18 mouse cellular contexts compared by ENCODE assay signal in the genomic region with DNA sequence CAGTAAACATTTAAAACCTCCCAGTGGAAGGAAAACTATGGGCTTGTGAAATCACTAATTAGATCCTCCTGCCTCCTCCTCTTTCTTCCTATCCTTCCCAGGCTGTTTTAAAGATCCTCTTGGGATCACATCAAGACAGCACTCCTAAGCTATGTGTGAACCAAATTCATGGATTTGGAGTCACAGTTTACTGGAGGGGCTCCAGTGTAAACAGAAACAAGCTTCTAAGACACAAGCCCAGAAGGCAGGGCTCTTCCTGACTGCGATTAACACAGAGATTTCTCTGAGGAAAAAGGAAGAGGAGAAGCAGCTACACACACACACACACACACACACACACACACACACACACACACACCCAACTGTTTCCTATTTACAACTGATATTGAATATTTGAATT.
DNase-seq lines count a peak whose midpoint lies in the region; ATAC-seq and TF ChIP-seq lines count a peak whose summit lies in the region.
"Had no signal": no experiment of that assay in that cellular context is flagged by ENCODE, and none has a peak within 500 bp of the region (broad histone marks: within the 10 kb centered on the region; RNA-seq: fewer than 3 reads in every experiment).

No protein-coding gene starts in this region.

- no peak for TF ChIP-seq POLR2A in brain, embryonic 14.5 days (IDR thresholded peaks at IDR 0.05; ENCODE audit: borderline replicate concordance, extremely low read depth, insufficient read depth, insufficient read length, poor library complexity, severe bottlenecking)

- no peak overlapping the region for H3K9ac ChIP-seq in hindbrain, embryonic 15.5 days
- no peak overlapping the region for H3K9ac ChIP-seq in hindbrain, embryonic 13.5 days
- H3K9ac ChIP-seq in lung, embryonic 15.5 days, result no peak overlapping the region
- no peak overlapping the region for H3K9ac ChIP-seq in forebrain, postnatal 0 days
- H3K9ac ChIP-seq: limb, embryonic 15.5 days had no signal

- no peak for ATAC-seq in hindbrain, embryonic 15.5 days (ENCODE audit: low FRiP score, low read depth)
- ATAC-seq in hindbrain, embryonic 13.5 days (ENCODE audit: low FRiP score), result no peak
- ATAC-seq in lung, embryonic 15.5 days (ENCODE audit: borderline replicate concordance, extremely low read depth, low FRiP score, low TSS enrichment), result peak; percentile 55; the same call in 1 of the 2 replicates
- ATAC-seq in forebrain, postnatal 0 days, result peak; percentile 48; the same call in 1 of the 2 replicates
- ATAC-seq: activated CD4-positive, CD25-positive, alpha-beta regulatory T cell, adult 4 months; Patski had no signal

- 36% methylated on average over 1 of the region's 1 CpGs for WGBS in hindbrain, embryonic 15.5 days
- 38% methylated on average over 1 of the region's 1 CpGs for WGBS in hindbrain, embryonic 13.5 days
- WGBS in lung, embryonic 15.5 days, result 19% methylated on average over 1 of the region's 1 CpGs
- WGBS in forebrain, postnatal 0 days, result 33% methylated on average over 1 of the region's 1 CpGs

- no peaks in the 10 kb centered on the region for H3K9me3 ChIP-seq in hindbrain, embryonic 15.5 days
- no peaks in the 10 kb centered on the region for H3K9me3 ChIP-seq in hindbrain, embryonic 13.5 days
- no peaks in the 10 kb centered on the region for H3K9me3 ChIP-seq in lung, embryonic 15.5 days
- no peaks in the 10 kb centered on the region for H3K9me3 ChIP-seq in forebrain, postnatal 0 days (ENCODE audit: low read length)
- H3K9me3 ChIP-seq: limb, embryonic 15.5 days had no signal

- H3K4me2 ChIP-seq in hindbrain, embryonic 15.5 days, result no peak overlapping the region
- H3K4me2 ChIP-seq in hindbrain, embryonic 13.5 days, result no peak overlapping the region
- H3K4me2 ChIP-seq in lung, embryonic 15.5 days, result no peak overlapping the region
- H3K4me2 ChIP-seq in forebrain, postnatal 0 days (ENCODE audit: low read depth), result no peak overlapping the region
- H3K4me2 ChIP-seq: heart, embryonic 11.5 days; limb, embryonic 15.5 days had no signal

- peak overlapping the region; percentile 22 for H3K27ac ChIP-seq in hindbrain, embryonic 15.5 days (replicated peaks)
- H3K27ac ChIP-seq in hindbrain, embryonic 13.5 days, result no peak overlapping the region
- H3K27ac ChIP-seq in lung, embryonic 15.5 days, result no peak overlapping the region
- H3K27ac ChIP-seq in forebrain, postnatal 0 days (ENCODE audit: low read depth, low read length), result no peak overlapping the region
- H3K27ac ChIP-seq: limb, embryonic 15.5 days had no signal

- no peaks in the 10 kb centered on the region for H3K36me3 ChIP-seq in hindbrain, embryonic 15.5 days
- no peaks in the 10 kb centered on the region for H3K36me3 ChIP-seq in hindbrain, embryonic 13.5 days
- H3K36me3 ChIP-seq in lung, embryonic 15.5 days, result no peaks in the 10 kb centered on the region
- H3K36me3 ChIP-seq in forebrain, postnatal 0 days (ENCODE audit: insufficient read depth), result no peaks in the 10 kb centered on the region
- H3K36me3 ChIP-seq: limb, embryonic 15.5 days had no signal

- H3K4me1 ChIP-seq in hindbrain, embryonic 15.5 days (replicated peaks), result peaks cover 6% of the 10 kb centered on the region; the same call in 1 of the 2 replicates
- peaks cover 6% of the 10 kb centered on the region; the same call in 1 of the 2 replicates for H3K4me1 ChIP-seq in hindbrain, embryonic 13.5 days (replicated peaks)
- no peaks in the 10 kb centered on the region for H3K4me1 ChIP-seq in lung, embryonic 15.5 days
- no peaks in the 10 kb centered on the region for H3K4me1 ChIP-seq in forebrain, postnatal 0 days (ENCODE audit: insufficient read depth)
- H3K4me1 ChIP-seq: limb, embryonic 15.5 days had no signal

- H3K27me3 ChIP-seq in hindbrain, embryonic 15.5 days, result no peaks in the 10 kb centered on the region
- H3K27me3 ChIP-seq in hindbrain, embryonic 13.5 days, result no peaks in the 10 kb centered on the region
- no peaks in the 10 kb centered on the region for H3K27me3 ChIP-seq in lung, embryonic 15.5 days
- H3K27me3 ChIP-seq in forebrain, postnatal 0 days (ENCODE audit: insufficient read depth, low read length), result no peaks in the 10 kb centered on the region
- H3K27me3 ChIP-seq: limb, embryonic 15.5 days; Patski had no signal

- no peak for TF ChIP-seq CTCF in brain, embryonic 14.5 days (IDR thresholded peaks at IDR 0.05; ENCODE audit: borderline replicate concordance, extremely low read depth, insufficient read depth, insufficient read length)
- TF ChIP-seq CTCF in forebrain, postnatal 0 days (IDR thresholded peaks at IDR 0.05; ENCODE audit: low read depth), result no peak

- no peak for DNase-seq in lung, postnatal 14 days
- peak; percentile 72 for DNase-seq in brain, embryonic 14.5 days (ENCODE audit: low read depth)
- peak; percentile 28 for DNase-seq in forebrain, postnatal 0 days
- DNase-seq in embryo, embryonic 11 days, result no peak
- no peak for DNase-seq in gastrocnemius, postnatal 4 days (ENCODE audit: low spot score in 2 of 2)
- DNase-seq: adrenal gland, postnatal 14 days; cerebellum, adult 18-20 months; cerebellum, postnatal 36 days; gastrocnemius, postnatal 36 days; heart, postnatal 36 days; thymus, postnatal 4 days had no signal

- H3K4me3 ChIP-seq in hindbrain, embryonic 15.5 days, result no peak overlapping the region
- H3K4me3 ChIP-seq in hindbrain, embryonic 13.5 days, result no peak overlapping the region
- H3K4me3 ChIP-seq in lung, embryonic 15.5 days, result no peak overlapping the region
- H3K4me3 ChIP-seq in forebrain, postnatal 0 days (ENCODE audit: low read depth, low read length), result no peak overlapping the region
- H3K4me3 ChIP-seq: limb, embryonic 15.5 days had no signal

Comparison
In these comparisons a context has a peak if more than half of its experiments do, and no peak if none do; other contexts are left out.
1. ATAC-seq: peak in lung, embryonic 15.5 days (single experiment) and forebrain, postnatal 0 days (single experiment); none in hindbrain, embryonic 15.5 days (single experiment) and hindbrain, embryonic 13.5 days (single experiment).
2. DNase-seq: peak in brain, embryonic 14.5 days (single experiment) and forebrain, postnatal 0 days (single experiment); none in lung, postnatal 14 days (single experiment), embryo, embryonic 11 days (single experiment) and gastrocnemius, postnatal 4 days (0 of 2).